Mouse (Mus musculus) CD4-positive, CD25-positive, alpha-beta regulatory T cell, adult 9 weeks (primary cell): ENCODE data around the gene Eef1akmt2. TPM values are rescaled to one million over a fixed set of nuclear protein-coding genes. Genes with fewer than 3 reads are reported as not detected.

Experiments used
- polyA plus RNA-seq: library from polyadenylated mRNA; unstranded; fragments of 100-300 nt; shearing (Covaris generic); gene quantifications from one replicate; pipeline ENCODE4 v1.2.1, GENCODE M21; 2017

The Eef1akmt2 gene
- 55.0 TPM for polyA plus RNA-seq

DNA sequence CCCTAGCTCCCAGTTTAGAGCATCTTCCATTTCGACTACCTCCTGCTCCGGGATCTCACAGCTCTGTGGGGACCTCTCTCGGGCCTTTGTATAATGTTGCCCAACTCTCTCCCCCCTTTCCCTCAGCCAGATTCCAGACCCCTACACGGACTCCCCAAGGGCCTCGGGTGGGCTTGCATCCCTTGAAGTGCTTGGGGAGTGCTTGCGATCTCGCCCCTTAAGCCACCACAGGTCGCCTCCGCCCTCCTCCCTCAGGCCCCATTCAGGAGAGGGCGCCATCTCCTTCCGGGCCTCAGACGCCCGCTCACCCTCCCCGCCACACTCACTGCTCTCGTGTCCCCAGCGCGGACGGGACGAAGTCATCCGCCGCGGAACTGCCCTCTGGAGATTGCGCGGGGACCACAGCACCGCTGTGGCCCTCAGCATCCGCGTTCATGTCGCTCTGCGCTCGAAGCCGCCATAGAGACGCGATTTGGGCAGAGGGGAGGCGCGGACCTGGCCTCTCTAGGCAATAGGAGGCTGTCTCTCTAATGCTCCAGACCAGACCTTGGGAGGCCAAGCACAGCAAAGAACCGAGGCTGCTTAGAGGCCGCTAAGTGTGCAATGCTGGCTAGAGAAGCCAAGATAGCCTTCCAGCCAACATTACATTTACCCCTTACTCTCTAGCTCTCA, at the start of gene Eef1akmt2:
Eef1akmt2 (minus strand) TSS at position 501 of the 672 bp plus-strand sequence.

DNA sequence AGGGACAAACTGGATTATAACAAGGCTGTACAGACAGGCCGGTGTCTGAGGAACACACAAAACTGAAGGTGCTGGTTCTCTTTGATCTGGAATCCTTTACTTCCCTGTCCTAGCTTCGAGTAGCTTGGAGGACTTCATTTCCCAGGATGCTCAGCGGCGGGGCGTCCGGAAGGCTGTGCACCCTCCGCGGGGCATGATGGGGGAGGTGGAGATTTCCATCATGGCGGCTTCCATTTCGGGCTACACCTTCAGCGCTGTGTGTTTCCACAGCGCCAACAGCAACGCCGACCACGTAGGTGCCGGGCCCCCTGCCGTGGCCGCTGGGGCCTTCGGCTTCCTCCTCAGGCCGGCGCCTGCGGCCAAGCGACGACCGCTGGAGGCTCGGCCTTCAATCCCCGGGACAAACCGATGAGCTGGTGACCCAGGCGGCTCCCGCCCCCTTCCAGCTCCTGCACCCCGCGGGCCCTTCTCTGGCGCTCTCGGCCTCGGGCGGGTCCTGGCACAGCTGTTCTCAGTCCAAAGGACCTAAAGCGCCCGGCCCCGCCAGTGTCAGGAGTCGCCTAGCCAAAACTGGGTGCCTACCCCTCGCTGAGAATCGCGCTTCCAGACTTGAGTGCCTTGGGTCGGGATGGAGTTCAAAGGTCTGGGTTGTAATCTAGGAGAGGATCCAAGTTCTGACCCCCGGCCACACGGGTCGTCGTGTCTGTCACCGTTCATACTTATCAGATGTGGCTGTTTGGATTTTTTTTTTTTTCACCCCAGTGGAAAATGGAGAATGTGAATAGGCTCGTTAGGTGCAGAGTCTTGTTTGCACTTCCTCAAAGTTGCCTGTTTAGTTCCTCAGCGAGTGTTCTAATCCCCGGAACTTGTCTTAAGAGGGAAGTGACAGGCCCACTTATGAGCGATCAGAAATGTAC, 6.8 kb upstream of the Eef1akmt2 start, which contains the start of gene Abraxas2:
Abraxas2 (plus strand) TSS at position 184 of the 917 bp plus-strand sequence.

DNA sequence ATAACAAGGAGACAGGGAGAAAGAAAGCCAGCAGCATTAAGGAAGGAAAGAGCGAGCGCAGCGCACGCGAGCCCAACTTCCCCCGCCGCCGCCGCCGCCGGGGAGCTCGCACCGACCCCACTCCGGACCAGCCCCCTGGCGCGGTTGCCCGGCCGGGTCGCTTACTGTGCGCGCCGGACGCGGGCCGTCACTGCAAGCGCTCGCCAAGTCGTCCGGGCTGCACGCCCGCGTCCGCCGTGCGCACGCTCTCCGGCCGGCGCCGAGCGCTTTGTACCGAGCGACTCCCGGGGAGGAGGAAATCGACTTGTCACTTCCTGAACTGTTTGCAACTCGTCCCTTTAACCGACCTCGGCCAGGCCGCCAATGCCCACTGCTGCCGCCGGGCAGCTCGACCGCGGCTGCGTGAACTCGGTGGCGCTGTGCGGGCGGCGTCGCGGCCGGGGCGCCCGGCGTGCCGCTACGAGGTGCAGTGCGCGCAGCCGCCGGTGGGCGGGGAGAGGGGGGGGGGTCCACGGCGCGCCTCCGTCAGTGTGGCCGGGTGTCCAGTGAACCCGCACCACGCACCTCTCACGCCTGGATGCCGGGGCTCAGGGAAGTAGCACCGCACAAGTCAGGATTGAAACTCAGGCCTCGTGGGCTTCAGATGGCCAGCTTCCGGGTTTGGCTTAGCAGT, 38.9 kb downstream of the Eef1akmt2 start, which contains the start of gene Fam53b:
Fam53b (minus strand) TSS at position 471 of the 673 bp plus-strand sequence.

Other genes starting within 250 kb of the Eef1akmt2 start
- gene Lhpp, start 242.0 kb downstream of the Eef1akmt2 start, polyA plus RNA-seq, result 3.9 TPM
- 99.3 TPM for gene Fam53b, start 38.8 kb downstream of the Eef1akmt2 start, polyA plus RNA-seq
- 38.1 TPM for gene Abraxas2, start 6.6 kb upstream of the Eef1akmt2 start, polyA plus RNA-seq
- gene Zranb1, start 78.5 kb upstream of the Eef1akmt2 start, polyA plus RNA-seq, result 6.3 TPM